Comparison of ENCODE assay signal across 21 mouse cellular contexts in the genomic region with DNA sequence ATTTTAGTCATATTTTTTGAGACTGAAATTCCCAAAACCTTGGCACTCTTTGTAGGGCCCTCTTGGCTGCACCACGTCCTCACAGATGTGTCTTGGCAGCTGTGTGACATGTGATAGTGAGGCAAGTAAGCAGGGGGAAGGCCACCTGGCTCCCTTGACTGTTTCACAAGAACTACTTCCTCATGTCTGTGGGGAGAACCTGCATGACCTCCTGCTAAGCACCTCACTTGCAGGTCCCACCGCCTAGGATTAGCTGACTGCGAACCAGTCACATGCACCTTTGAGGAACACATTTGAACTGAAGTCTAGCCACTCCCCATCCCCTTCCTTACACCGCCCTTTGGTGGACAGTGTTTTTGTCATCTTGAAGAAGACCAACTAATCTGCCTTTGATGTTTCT. TPM values are rescaled to one million over a fixed set of nuclear protein-coding genes. Genes with fewer than 3 reads are reported as not detected.
A peak's percentile ranks its signal among the peaks of the same experiment; 100 is the strongest.
DNase-seq lines count a peak whose midpoint lies in the region; ATAC-seq lines count a peak whose summit lies in the region.
"Had no signal": no experiment of that assay in that cellular context is flagged by ENCODE, and none has a peak within 500 bp of the region (broad histone marks: within the 10 kb centered on the region; RNA-seq: fewer than 3 reads in every experiment).

No protein-coding gene starts in this region.

- H3K27ac ChIP-seq in midbrain, embryonic 14.5 days (replicated peaks; ENCODE audit: low read depth, low read length), result no peak overlapping the region
- H3K27ac ChIP-seq: embryonic facial prominence, embryonic 15.5 days; forebrain, embryonic 10.5 days; limb, embryonic 10.5 days; liver, embryonic 13.5 days; lung, embryonic 15.5 days; neural tube, embryonic 12.5 days had no signal

- no peaks in the 10 kb centered on the region for H3K4me1 ChIP-seq in midbrain, embryonic 14.5 days (ENCODE audit: control insufficient read depth, insufficient read depth, low read length)
- H3K4me1 ChIP-seq: embryonic facial prominence, embryonic 15.5 days; limb, embryonic 10.5 days; liver, embryonic 13.5 days; lung, embryonic 15.5 days; neural tube, embryonic 12.5 days had no signal

- H3K9ac ChIP-seq in midbrain, embryonic 14.5 days (replicated peaks; ENCODE audit: low read length), result no peak overlapping the region
- H3K9ac ChIP-seq: embryonic facial prominence, embryonic 15.5 days; liver, embryonic 13.5 days; lung, embryonic 15.5 days; neural tube, embryonic 12.5 days had no signal

- no peak overlapping the region for H3K4me2 ChIP-seq in midbrain, embryonic 14.5 days (ENCODE audit: low read length)
- H3K4me2 ChIP-seq: embryonic facial prominence, embryonic 15.5 days; liver, embryonic 13.5 days; lung, embryonic 15.5 days; neural tube, embryonic 12.5 days had no signal

- no peak overlapping the region for H3K4me3 ChIP-seq in midbrain, embryonic 14.5 days (replicated peaks; ENCODE audit: low read depth, low read length)
- H3K4me3 ChIP-seq: embryonic facial prominence, embryonic 15.5 days; forebrain, embryonic 10.5 days; limb, embryonic 10.5 days; liver, embryonic 13.5 days; lung, embryonic 15.5 days; megakaryocyte, embryonic 14.5 days; neural tube, embryonic 12.5 days had no signal

- intact Hi-C loops in left cerebral cortex, postnatal 25 days (cut with DNase I), result no loop called here

- peak; percentile 23 for DNase-seq in 416B (ENCODE audit: low read depth)
- peak; percentile 4 for DNase-seq in spleen, adult 12 weeks (ENCODE audit: low spot score)
- peak; percentile 51 for DNase-seq in thymus, postnatal 0 days (ENCODE audit: low spot score)
- DNase-seq in layer of hippocampus, adult 18-20 months (ENCODE audit: low spot score in 2 of 2), result no peak
- no peak for DNase-seq in midbrain, embryonic 14.5 days
- DNase-seq in left cerebral cortex, postnatal 25 days (ENCODE audit: low spot score in 2 of 2), result no peak
- DNase-seq in right cerebral cortex, postnatal 10 days (ENCODE audit: low spot score in 2 of 2), result no peak
- DNase-seq: cerebellum, adult 9-10 months; embryo, embryonic 11 days; heart, adult 18-20 months; kidney, postnatal 10 days; liver, embryonic 13.5 days; right cerebral cortex, postnatal 25 days had no signal

- H3K9me3 ChIP-seq in midbrain, embryonic 14.5 days (ENCODE audit: control insufficient read depth, low read length), result no peaks in the 10 kb centered on the region
- H3K9me3 ChIP-seq: embryonic facial prominence, embryonic 15.5 days; forebrain, embryonic 10.5 days; limb, embryonic 10.5 days; liver, embryonic 13.5 days; lung, embryonic 15.5 days; megakaryocyte, embryonic 14.5 days; neural tube, embryonic 12.5 days had no signal

- H3K27me3 ChIP-seq in midbrain, embryonic 14.5 days (ENCODE audit: control insufficient read depth, insufficient read depth, low read length), result no peaks in the 10 kb centered on the region
- H3K27me3 ChIP-seq: embryonic facial prominence, embryonic 15.5 days; liver, embryonic 13.5 days; lung, embryonic 15.5 days; neural tube, embryonic 12.5 days had no signal

- peak; percentile 70 to 87 for ATAC-seq in hematopoietic stem cell, adult 5-6 weeks (replicated peaks in 1 of 2; ENCODE audit: insufficient read depth in 1 of 2, low FRiP score in 2 of 2, low TSS enrichment in 1 of 2, low read depth in 1 of 2, poor library complexity in 2 of 2, severe bottlenecking in 2 of 2)
- ATAC-seq in midbrain, embryonic 14.5 days (ENCODE audit: low FRiP score, low TSS enrichment), result no peak
- ATAC-seq: inflammation-experienced regulatory T-cells, adult 6 months had no signal

- 86% methylated on average over 4 of the region's 4 CpGs for WGBS in midbrain, embryonic 14.5 days

- no peaks in the 10 kb centered on the region for H3K36me3 ChIP-seq in midbrain, embryonic 14.5 days (ENCODE audit: control insufficient read depth, insufficient read depth, low read length)
- H3K36me3 ChIP-seq: embryonic facial prominence, embryonic 15.5 days; forebrain, embryonic 10.5 days; limb, embryonic 10.5 days; liver, embryonic 13.5 days; lung, embryonic 15.5 days; neural tube, embryonic 12.5 days had no signal

RNA-seq across cellular contexts. Expression of gene Crot, which starts 40.2 kb away (rescaled TPM):
- 80.4 and 87.1 TPM in 2 replicates for total RNA-seq in hematopoietic stem cell, adult 5-6 weeks (2017)
- 41.6 and 43.4 TPM in 2 replicates for polyA plus RNA-seq in thymus, postnatal 0 days (2015; fragmentation: Nextera tagmentation; extraction: Ambion mirVana)
- 10 to 100 TPM; 24.1 to 26.5 TPM for total RNA-seq in layer of hippocampus, adult 18-20 months (2021)
- 14.2 and 21.1 TPM in 2 replicates for polyA plus RNA-seq in midbrain, embryonic 14.5 days (2014; fragmentation: Nextera tagmentation; extraction: Ambion mirVana)
- 10 to 100 TPM; 28.2 to 29.2 TPM for total RNA-seq in left cerebral cortex, postnatal 25 days (2021)

Comparison
In these comparisons a context has a peak if more than half of its experiments do, and no peak if none do; other contexts are left out.
1. DNase-seq: peak in 416B (single experiment), spleen, adult 12 weeks (single experiment) and thymus, postnatal 0 days (single experiment); none in layer of hippocampus, adult 18-20 months (0 of 2), midbrain, embryonic 14.5 days (single experiment), left cerebral cortex, postnatal 25 days (0 of 2) and right cerebral cortex, postnatal 10 days (0 of 2).